Mouse (Mus musculus): ENCODE measurements at regions not wholly inside any gene's neighbourhood (a gene's known extent, or its start where the extent isn't known, plus 50 kb on each side); places are given as distances from the start of the nearest gene placed in this dataset.

DNA sequence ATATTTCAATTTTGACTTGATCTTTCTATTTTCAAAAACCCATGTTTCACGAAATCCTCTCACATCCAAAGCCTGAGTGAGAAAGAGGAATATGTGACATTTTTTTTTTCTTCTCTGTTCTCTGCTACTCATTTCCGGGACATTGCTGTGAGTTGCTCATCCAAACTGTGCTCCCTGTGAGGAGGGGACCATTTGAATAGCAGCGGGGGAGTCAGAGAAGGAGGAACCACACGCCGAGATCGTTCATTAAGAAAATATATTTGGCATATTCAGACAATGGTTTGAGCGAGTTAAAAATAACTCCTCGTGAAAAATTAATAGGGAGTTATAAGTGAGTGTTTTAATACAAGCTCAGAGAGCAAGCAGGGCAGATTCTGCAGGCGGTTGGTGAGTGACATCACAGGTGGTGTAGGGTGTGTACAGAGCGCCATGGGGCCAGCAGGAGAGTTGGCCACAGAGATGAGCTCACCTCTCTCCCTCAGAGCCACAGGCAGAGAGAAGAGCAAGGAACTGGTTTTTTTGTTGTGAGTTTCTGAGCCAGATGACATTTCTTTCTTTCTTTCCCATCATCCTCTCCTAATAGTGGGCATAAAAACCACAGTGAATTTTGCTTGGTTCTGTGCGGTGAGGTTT, 54.4 kb upstream of the Calcoco1 start:
- ATAC-seq (ENCODE audit: insufficient read depth, low FRiP score): no peak
- Histone ChIP-seq H3K9me3 (replicated peaks; ENCODE audit: control insufficient read depth, low read length) (no peaks in the 10 kb centered on the region), H3K27me3 (ENCODE audit: control insufficient read depth, insufficient read depth, low read length) (peaks cover under 1% of the 10 kb centered on the region; the same call in 1 of the 2 replicates), H3K4me1 (ENCODE audit: control insufficient read depth, insufficient read depth, low read length) (no peaks in the 10 kb centered on the region), H3K36me3 (ENCODE audit: control insufficient read depth, insufficient read depth, low read length) (no peaks in the 10 kb centered on the region), H3K9ac (ENCODE audit: low read length) (no peak overlapping the region), H3K27ac (ENCODE audit: low read length) (no peak overlapping the region), H3K4me2 (ENCODE audit: low read depth, low read length) (no peak overlapping the region), H3K4me3 (replicated peaks; ENCODE audit: low read length) (no peak overlapping the region)
- 43% methylated on average over 11 of the region's 11 CpGs for WGBS

DNA sequence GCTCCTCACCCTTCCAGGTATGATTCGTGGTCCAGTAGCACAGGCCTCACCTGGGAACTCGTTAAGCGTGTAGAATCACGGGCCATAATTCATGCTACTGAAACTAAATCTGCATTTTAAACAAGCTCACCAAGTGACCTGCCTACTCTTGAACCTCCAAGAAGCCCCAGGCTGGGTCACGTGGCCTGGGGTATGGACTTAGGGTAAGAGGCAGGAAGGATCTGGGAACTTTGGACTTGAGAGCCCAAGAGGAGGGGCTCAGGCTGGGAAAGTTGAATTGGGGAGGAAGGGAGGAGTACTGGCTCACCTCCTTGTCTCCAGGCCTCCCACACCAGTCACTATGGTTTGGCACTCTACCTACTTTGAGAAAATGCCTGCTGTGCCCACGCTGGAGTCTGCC, 58.6 kb upstream of the Calcoco1 start:
- Histone ChIP-seq H3K9me3 (replicated peaks; ENCODE audit: control insufficient read depth, low read length) (no peaks in the 10 kb centered on the region), H3K27ac (ENCODE audit: low read length) (no peak overlapping the region)
- peak; percentile 13; the same call in 1 of the 2 replicates for ATAC-seq (ENCODE audit: insufficient read depth, low FRiP score)

DNA sequence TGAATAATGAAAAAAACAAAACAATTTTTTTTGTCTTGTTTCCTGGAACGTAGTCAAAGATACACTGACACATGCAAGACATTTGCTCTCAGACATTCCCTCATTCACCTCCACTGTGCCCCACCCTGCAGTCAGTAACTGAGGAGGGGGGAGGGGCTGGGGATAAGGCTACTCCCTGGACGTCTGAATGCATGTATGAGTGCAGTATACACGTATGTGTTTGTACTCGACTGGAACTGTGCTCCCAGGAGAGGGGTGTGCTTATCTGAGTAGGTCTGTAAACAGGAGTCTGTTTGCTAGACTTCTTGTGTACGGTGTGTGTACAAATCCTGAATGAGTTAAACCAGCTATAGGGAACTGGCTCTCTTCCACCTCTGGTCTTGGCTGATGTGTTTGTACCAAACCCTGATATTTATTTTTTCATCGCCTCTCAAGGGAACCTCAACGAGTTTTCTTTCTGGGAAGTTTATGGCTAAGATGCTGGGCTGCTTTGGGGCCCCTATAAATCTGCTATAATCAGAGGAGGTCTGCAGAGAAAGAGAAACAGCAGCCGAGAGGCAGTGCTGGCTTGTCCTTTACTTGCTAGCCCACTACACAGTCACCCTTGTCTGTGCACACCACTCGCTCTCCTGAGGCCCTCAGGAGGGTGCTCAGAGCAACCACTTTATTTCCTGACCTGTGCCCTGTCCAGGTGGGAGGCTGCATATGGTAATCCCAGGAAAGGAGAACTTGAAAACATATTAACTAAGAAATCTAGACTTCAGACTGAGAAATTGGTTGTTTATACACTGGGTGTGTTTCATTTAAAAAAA, 61.2 kb upstream of the Calcoco1 start:
- H3K9ac ChIP-seq (ENCODE audit: low read length): no peak overlapping the region
- H3K9me3 ChIP-seq (replicated peaks; ENCODE audit: control insufficient read depth, low read length): no peaks in the 10 kb centered on the region
- peaks cover 6% of the 10 kb centered on the region; the same call in 1 of the 2 replicates for H3K27me3 ChIP-seq (ENCODE audit: control insufficient read depth, insufficient read depth, low read length)
- no peak overlapping the region for H3K4me3 ChIP-seq (replicated peaks; ENCODE audit: low read length)
- peak; percentile 74 for ATAC-seq (ENCODE audit: insufficient read depth, low FRiP score)
- H3K4me2 ChIP-seq (ENCODE audit: low read depth, low read length): 0 out of 2 replicates have a peak overlapping the region, but pooled peaks have one; percentile 1
- WGBS: 27% methylated on average over 9 of the region's 9 CpGs
- H3K36me3 ChIP-seq (ENCODE audit: control insufficient read depth, insufficient read depth, low read length): no peaks in the 10 kb centered on the region
- H3K4me1 ChIP-seq (ENCODE audit: control insufficient read depth, insufficient read depth, low read length): peaks cover 11% of the 10 kb centered on the region
- no peak overlapping the region for H3K27ac ChIP-seq (ENCODE audit: low read length)

More for the DNA sequence above, 58.6 kb upstream of the Calcoco1 start:
- Histone ChIP-seq H3K4me3 (replicated peaks; ENCODE audit: low read length) (no peak overlapping the region), H3K4me1 (ENCODE audit: control insufficient read depth, insufficient read depth, low read length) (peaks cover 11% of the 10 kb centered on the region), H3K4me2 (ENCODE audit: low read depth, low read length) (no peak overlapping the region), H3K9ac (ENCODE audit: low read length) (no peak overlapping the region), H3K27me3 (ENCODE audit: control insufficient read depth, insufficient read depth, low read length) (no peaks in the 10 kb centered on the region; the same call in 1 of the 2 replicates), H3K36me3 (ENCODE audit: control insufficient read depth, insufficient read depth, low read length) (no peaks in the 10 kb centered on the region)
- WGBS: 73% methylated on average over 6 of the region's 6 CpGs

DNA sequence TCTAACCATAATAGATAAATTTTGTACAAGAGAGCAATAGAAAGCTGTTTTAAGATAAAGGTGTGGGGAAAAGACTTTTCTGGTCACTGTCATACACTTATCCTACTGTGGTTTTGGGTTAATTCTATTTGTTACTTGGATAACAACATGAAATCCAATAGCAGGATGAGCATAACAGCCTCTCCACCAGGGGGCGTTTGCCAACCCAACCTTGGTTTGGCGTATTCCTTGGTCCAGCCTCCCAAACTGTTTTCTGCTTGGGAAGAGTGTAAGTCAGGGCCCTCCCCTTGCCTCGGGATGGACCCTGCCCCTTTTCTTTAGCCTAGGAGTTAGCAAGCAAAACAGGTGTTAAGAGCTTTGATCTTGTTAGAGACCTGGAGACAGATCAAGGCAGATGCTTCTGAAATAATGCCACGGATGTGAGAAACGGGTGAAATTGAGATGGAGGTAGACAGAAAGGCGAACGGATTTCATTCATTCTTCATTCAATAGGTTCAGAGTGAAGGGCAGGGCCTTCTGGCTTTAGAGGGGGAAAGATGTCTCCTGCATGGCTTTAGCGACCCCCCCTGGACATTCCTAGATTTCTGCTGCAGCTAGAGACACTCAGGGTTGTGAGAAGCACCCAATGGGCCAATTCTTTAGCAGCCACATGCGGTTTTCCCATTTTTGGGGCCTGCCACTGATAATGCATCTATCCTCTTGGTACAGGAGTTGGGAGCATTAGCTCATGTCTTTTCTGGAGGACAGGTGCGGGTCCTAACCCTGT, 63.3 kb upstream of the Calcoco1 start:
- peaks cover 6% of the 10 kb centered on the region; the same call in 1 of the 2 replicates for H3K27me3 ChIP-seq (ENCODE audit: control insufficient read depth, insufficient read depth, low read length)
- ATAC-seq (ENCODE audit: insufficient read depth, low FRiP score): no peak
- WGBS: 31% methylated on average over 10 of the region's 10 CpGs
- H3K9me3 ChIP-seq (replicated peaks; ENCODE audit: control insufficient read depth, low read length): no peaks in the 10 kb centered on the region
- H3K4me2 ChIP-seq (ENCODE audit: low read depth, low read length): no peak overlapping the region
- peaks cover 11% of the 10 kb centered on the region for H3K4me1 ChIP-seq (ENCODE audit: control insufficient read depth, insufficient read depth, low read length)
- no peaks in the 10 kb centered on the region for H3K36me3 ChIP-seq (ENCODE audit: control insufficient read depth, insufficient read depth, low read length)
- no peak overlapping the region for H3K9ac ChIP-seq (ENCODE audit: low read length)
- H3K27ac ChIP-seq (ENCODE audit: low read length): no peak overlapping the region
- H3K4me3 ChIP-seq (replicated peaks; ENCODE audit: low read length): no peak overlapping the region

DNA sequence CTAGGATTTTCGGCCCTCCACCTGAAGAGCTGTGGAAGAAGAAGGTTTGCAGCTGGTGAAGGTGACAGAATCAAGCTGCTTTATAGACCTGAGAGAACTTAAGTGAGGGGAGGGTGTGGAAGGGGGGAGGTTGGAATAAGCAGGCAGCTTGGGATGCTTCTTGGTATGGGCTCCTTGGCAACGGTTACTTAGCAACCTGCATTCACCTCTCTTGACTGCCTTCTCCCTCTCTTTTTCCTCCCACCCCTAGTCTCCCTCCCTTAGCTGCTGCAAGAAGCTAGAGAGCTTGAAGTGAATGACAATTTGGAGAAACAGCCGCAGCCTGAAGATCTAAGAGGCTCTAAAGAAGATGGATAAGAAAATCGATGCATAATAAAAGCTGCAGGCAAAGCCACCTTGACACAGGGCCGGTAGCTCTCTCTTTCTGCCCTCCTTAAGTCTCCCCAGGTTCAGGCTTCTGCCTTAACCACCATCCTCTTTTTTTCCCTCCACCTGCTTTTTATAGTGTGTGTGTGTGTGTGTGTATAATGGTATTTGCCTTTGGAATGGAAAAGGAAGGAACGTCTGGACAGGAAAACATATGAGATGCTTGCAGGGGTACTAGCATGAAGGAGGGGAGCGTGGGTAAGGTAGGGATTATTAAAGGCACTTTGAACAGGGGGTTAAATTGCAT, 67.0 kb upstream of the Calcoco1 start:
- no peak for ATAC-seq (ENCODE audit: insufficient read depth, low FRiP score)

DNA sequence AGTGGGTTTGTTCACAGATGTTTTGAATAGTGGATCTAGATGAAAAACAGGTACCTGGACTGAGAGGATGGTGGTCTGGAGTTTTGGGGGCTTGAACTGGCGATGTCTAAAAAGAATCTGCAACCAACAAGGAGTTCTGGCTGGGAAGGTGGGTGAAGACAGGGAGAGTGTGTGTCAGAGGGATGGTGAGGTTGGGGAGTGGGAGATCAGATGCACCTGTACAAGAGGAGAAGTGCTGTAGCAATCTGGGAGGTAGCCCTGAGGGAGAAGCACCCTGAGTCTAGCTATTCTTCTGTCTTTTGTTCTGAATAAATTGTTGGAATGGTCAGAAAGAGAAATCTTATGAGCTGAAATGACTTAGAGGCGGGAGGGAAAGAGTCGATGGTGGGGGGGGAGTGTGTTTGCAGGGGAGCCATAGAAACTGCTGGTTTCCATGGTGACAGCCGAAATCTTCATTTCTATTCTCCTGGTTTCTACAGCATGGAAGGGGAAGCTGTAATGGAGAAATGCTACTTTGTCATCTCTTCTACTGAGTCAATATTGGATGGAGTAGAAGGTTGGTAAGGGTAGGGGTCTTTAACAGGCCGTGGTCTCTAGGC, 75.1 kb upstream of the Calcoco1 start:
- H3K4me3 ChIP-seq (replicated peaks; ENCODE audit: low read length): no peak overlapping the region
- no peak for ATAC-seq (ENCODE audit: insufficient read depth, low FRiP score)
- no peaks in the 10 kb centered on the region for H3K4me1 ChIP-seq (ENCODE audit: control insufficient read depth, insufficient read depth, low read length)
- no peaks in the 10 kb centered on the region for H3K36me3 ChIP-seq (ENCODE audit: control insufficient read depth, insufficient read depth, low read length)
- 67% methylated on average over 5 of the region's 5 CpGs for WGBS
- no peak overlapping the region for H3K4me2 ChIP-seq (ENCODE audit: low read depth, low read length)
- H3K9me3 ChIP-seq (replicated peaks; ENCODE audit: control insufficient read depth, low read length): no peaks in the 10 kb centered on the region
- no peaks in the 10 kb centered on the region for H3K27me3 ChIP-seq (ENCODE audit: control insufficient read depth, insufficient read depth, low read length)
- no peak overlapping the region for H3K9ac ChIP-seq (ENCODE audit: low read length)
- no peak overlapping the region for H3K27ac ChIP-seq (ENCODE audit: low read length)

More for the DNA sequence above, 67.0 kb upstream of the Calcoco1 start:
- no peak overlapping the region for H3K4me3 ChIP-seq (replicated peaks; ENCODE audit: low read length)
- H3K9ac ChIP-seq (ENCODE audit: low read length): no peak overlapping the region
- WGBS: 39% methylated on average over 7 of the region's 7 CpGs
- no peaks in the 10 kb centered on the region for H3K36me3 ChIP-seq (ENCODE audit: control insufficient read depth, insufficient read depth, low read length)
- H3K27me3 ChIP-seq (ENCODE audit: control insufficient read depth, insufficient read depth, low read length): peaks cover 6% of the 10 kb centered on the region; the same call in 1 of the 2 replicates
- no peaks in the 10 kb centered on the region for H3K4me1 ChIP-seq (ENCODE audit: control insufficient read depth, insufficient read depth, low read length)
- H3K4me2 ChIP-seq (ENCODE audit: low read depth, low read length): no peak overlapping the region
- no peak overlapping the region for H3K27ac ChIP-seq (ENCODE audit: low read length)
- no peaks in the 10 kb centered on the region for H3K9me3 ChIP-seq (replicated peaks; ENCODE audit: control insufficient read depth, low read length)

DNA sequence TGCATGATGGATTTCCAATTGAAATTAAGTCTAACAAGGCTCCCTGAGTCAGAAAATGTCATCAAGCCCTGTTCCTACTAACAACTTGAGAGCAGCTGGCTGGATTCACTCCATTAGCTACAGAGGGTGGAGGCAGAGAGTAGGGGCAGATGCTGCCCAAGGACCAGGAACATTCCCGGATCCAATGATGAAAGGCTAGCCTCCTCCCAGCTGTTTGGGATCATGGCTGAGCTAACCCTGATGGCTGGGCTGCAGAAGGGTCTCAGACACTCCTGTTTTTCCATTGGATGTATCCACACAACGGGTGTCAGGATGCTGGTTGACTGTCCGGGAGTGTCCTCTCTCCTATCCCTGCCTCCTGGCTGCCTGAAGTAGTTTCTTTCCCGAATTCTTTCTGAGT, 78.1 kb upstream of the Calcoco1 start:
- no peak for ATAC-seq (ENCODE audit: insufficient read depth, low FRiP score)

DNA sequence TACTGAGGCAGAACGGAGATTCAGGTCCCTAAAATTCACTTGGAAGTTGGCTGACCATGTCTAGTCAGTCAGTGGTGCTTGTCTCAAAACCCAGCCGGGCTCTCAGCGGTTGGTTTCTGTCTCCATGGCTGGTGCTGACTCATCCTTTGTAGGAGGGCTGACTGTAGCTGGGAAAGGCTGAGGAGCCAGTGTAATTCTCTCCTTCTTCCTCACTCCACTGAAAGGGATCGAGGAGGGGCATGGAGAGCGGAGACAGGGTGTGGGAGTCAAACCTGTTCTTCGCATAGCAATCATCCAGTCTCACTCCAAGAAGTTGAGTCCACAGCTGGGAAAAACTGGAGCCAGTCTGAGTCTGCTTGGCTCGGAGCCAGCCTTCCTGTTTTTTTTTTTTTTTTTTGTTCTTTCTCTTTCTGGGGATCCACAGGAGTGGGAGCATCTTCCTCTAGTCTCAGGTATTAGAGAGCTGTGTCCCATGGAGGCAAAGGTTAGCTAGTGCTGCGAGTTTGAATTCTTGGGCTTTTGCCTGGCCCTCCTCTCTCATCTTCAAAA, 80.4 kb upstream of the Calcoco1 start:
- no peak overlapping the region for H3K9ac ChIP-seq (ENCODE audit: low read length)
- no peaks in the 10 kb centered on the region for H3K36me3 ChIP-seq (ENCODE audit: control insufficient read depth, insufficient read depth, low read length)
- WGBS: 61% methylated on average over 8 of the region's 8 CpGs
- H3K27me3 ChIP-seq (ENCODE audit: control insufficient read depth, insufficient read depth, low read length): 0 out of 2 replicates have a peak, but pooled peaks cover 5% of the 10 kb centered on the region
- no peaks in the 10 kb centered on the region for H3K4me1 ChIP-seq (ENCODE audit: control insufficient read depth, insufficient read depth, low read length)
- H3K4me2 ChIP-seq (ENCODE audit: low read depth, low read length): no peak overlapping the region
- no peaks in the 10 kb centered on the region for H3K9me3 ChIP-seq (replicated peaks; ENCODE audit: control insufficient read depth, low read length)
- no peak for ATAC-seq (ENCODE audit: insufficient read depth, low FRiP score)
- H3K4me3 ChIP-seq (replicated peaks; ENCODE audit: low read length): no peak overlapping the region
- no peak overlapping the region for H3K27ac ChIP-seq (ENCODE audit: low read length)

More for the DNA sequence above, 78.1 kb upstream of the Calcoco1 start:
- Histone ChIP-seq H3K4me2 (ENCODE audit: low read depth, low read length) (no peak overlapping the region), H3K36me3 (ENCODE audit: control insufficient read depth, insufficient read depth, low read length) (no peaks in the 10 kb centered on the region), H3K27me3 (ENCODE audit: control insufficient read depth, insufficient read depth, low read length) (no peaks in the 10 kb centered on the region), H3K9ac (ENCODE audit: low read length) (no peak overlapping the region), H3K4me1 (ENCODE audit: control insufficient read depth, insufficient read depth, low read length) (no peaks in the 10 kb centered on the region), H3K4me3 (replicated peaks; ENCODE audit: low read length) (no peak overlapping the region), H3K27ac (ENCODE audit: low read length) (no peak overlapping the region), H3K9me3 (replicated peaks; ENCODE audit: control insufficient read depth, low read length) (no peaks in the 10 kb centered on the region)
- 71% methylated on average over 4 of the region's 4 CpGs for WGBS

All from stomach, embryonic 16.5 days (tissue).